Mouse (Mus musculus): ENCODE data around the gene Hao1.

Gene Hao1

GRCm38 (mm10) chr2:134488671-134489070 lies 65.5 kb downstream of the Hao1 start:
- TF ChIP-seq GATA4 (IDR thresholded peaks at IDR 0.05; ENCODE audit: insufficient replicate concordance, low read length), result no peak

GRCm38 (mm10) chr2:134486055-134486834 lies 67.9 kb downstream of the Hao1 start:
- no peak for TF ChIP-seq GATA4 (IDR thresholded peaks at IDR 0.05; ENCODE audit: insufficient replicate concordance, low read length)

GRCm38 (mm10) chr2:134482683-134483082 lies 71.5 kb downstream of the Hao1 start:
- no peak for TF ChIP-seq GATA4 (IDR thresholded peaks at IDR 0.05; ENCODE audit: insufficient replicate concordance, low read length)

- TF ChIP-seq GATA4 (IDR thresholded peaks at IDR 0.05; ENCODE audit: insufficient replicate concordance, low read length), result no peak
These were observed 72.4 kb downstream of the Hao1 start for GRCm38 (mm10) chr2:134481759-134482158.

- no peak for TF ChIP-seq GATA4 (IDR thresholded peaks at IDR 0.05; ENCODE audit: insufficient replicate concordance, low read length)
These were observed 73.0 kb downstream of the Hao1 start for GRCm38 (mm10) chr2:134481174-134481573.

- no peak for TF ChIP-seq GATA4 (IDR thresholded peaks at IDR 0.05; ENCODE audit: insufficient replicate concordance, low read length)
These were observed 89.0 kb downstream of the Hao1 start for GRCm38 (mm10) chr2:134465132-134465531.

GRCm38 (mm10) chr2:134462321-134462720 lies 91.8 kb downstream of the Hao1 start:
- no peak for TF ChIP-seq GATA4 (IDR thresholded peaks at IDR 0.05; ENCODE audit: insufficient replicate concordance, low read length)

GRCm38 (mm10) chr2:134460831-134461230 lies 93.3 kb downstream of the Hao1 start:
- no peak for TF ChIP-seq GATA4 (IDR thresholded peaks at IDR 0.05; ENCODE audit: insufficient replicate concordance, low read length)

GRCm38 (mm10) chr2:134456065-134456505 lies 98.1 kb downstream of the Hao1 start:
- no peak for TF ChIP-seq GATA4 (IDR thresholded peaks at IDR 0.05; ENCODE audit: insufficient replicate concordance, low read length)

- no peak for TF ChIP-seq GATA4 (IDR thresholded peaks at IDR 0.05; ENCODE audit: insufficient replicate concordance, low read length)
These were observed 101.4 kb downstream of the Hao1 start for GRCm38 (mm10) chr2:134452748-134453147.

GRCm38 (mm10) chr2:134450976-134451375 lies 103.2 kb downstream of the Hao1 start:
- TF ChIP-seq GATA4 (IDR thresholded peaks at IDR 0.05; ENCODE audit: insufficient replicate concordance, low read length), result no peak

All from liver, adult (tissue).